Mouse (Mus musculus): ENCODE data around the gene Rab11fip4. TPM values are rescaled to one million over a fixed set of nuclear protein-coding genes. Genes with fewer than 3 reads are reported as not detected.
A peak's percentile ranks its signal among the peaks of the same experiment; 100 is the strongest.

The Rab11fip4 gene
- total RNA-seq (2014; fragmentation: Nextera tagmentation): 1.9 and 2.6 TPM in 2 replicates
- 1.9 and 4.7 TPM in 2 replicates for total RNA-seq (2017)

GRCm38 (mm10) chr11:79590664-79591590, at the start of gene Rab11fip4:
TSS of gene Rab11fip4 (plus strand) at chr11:79591212.
- ATAC-seq (replicated peaks; ENCODE audit: poor library complexity, severe bottlenecking): peak; percentile 21

- no peak for ATAC-seq (replicated peaks; ENCODE audit: poor library complexity, severe bottlenecking)
These were observed 38.4 kb upstream of the Rab11fip4 start for GRCm38 (mm10) chr11:79552622-79553021.

- no peak for ATAC-seq (replicated peaks; ENCODE audit: poor library complexity, severe bottlenecking)
These were observed 30.5 kb upstream of the Rab11fip4 start for GRCm38 (mm10) chr11:79560536-79560935.

GRCm38 (mm10) chr11:79563493-79563892, 27.5 kb upstream of the Rab11fip4 start:
- no peak for ATAC-seq (replicated peaks; ENCODE audit: poor library complexity, severe bottlenecking)

GRCm38 (mm10) chr11:79566947-79567346, 24.1 kb upstream of the Rab11fip4 start:
- no peak for ATAC-seq (replicated peaks; ENCODE audit: poor library complexity, severe bottlenecking)

- no peak for ATAC-seq (replicated peaks; ENCODE audit: poor library complexity, severe bottlenecking)
These were observed 22.7 kb upstream of the Rab11fip4 start for GRCm38 (mm10) chr11:79568197-79568911.

- peak; percentile 60 for ATAC-seq (replicated peaks; ENCODE audit: poor library complexity, severe bottlenecking)
These were observed 20.7 kb upstream of the Rab11fip4 start for GRCm38 (mm10) chr11:79570319-79570718.

GRCm38 (mm10) chr11:79573836-79574235, 17.2 kb upstream of the Rab11fip4 start:
- ATAC-seq (replicated peaks; ENCODE audit: poor library complexity, severe bottlenecking): peak; percentile 57

- ATAC-seq (replicated peaks; ENCODE audit: poor library complexity, severe bottlenecking): no peak
These were observed 15.5 kb upstream of the Rab11fip4 start for GRCm38 (mm10) chr11:79575383-79576073.

GRCm38 (mm10) chr11:79577741-79578140, 13.3 kb upstream of the Rab11fip4 start:
- ATAC-seq (replicated peaks; ENCODE audit: poor library complexity, severe bottlenecking): peak; percentile 86

GRCm38 (mm10) chr11:79580660-79581059, 10.4 kb upstream of the Rab11fip4 start:
- no peak for ATAC-seq (replicated peaks; ENCODE audit: poor library complexity, severe bottlenecking)

GRCm38 (mm10) chr11:79581257-79581656, 9.8 kb upstream of the Rab11fip4 start:
- ATAC-seq (replicated peaks; ENCODE audit: poor library complexity, severe bottlenecking): no peak

- peak; percentile 58 for ATAC-seq (replicated peaks; ENCODE audit: poor library complexity, severe bottlenecking)
These were observed 6.8 kb upstream of the Rab11fip4 start for GRCm38 (mm10) chr11:79584191-79584590.

- peak; percentile 26; the same call in 1 of the 2 replicates for ATAC-seq (replicated peaks; ENCODE audit: poor library complexity, severe bottlenecking)
These were observed 1.5 kb upstream of the Rab11fip4 start for GRCm38 (mm10) chr11:79589317-79590075.

GRCm38 (mm10) chr11:79591591-79591975, 571 bp downstream of the Rab11fip4 start:
- ATAC-seq (replicated peaks; ENCODE audit: poor library complexity, severe bottlenecking): no peak

GRCm38 (mm10) chr11:79593495-79593894, 2.5 kb downstream of the Rab11fip4 start:
- ATAC-seq (replicated peaks; ENCODE audit: poor library complexity, severe bottlenecking): 0 out of 2 replicates have a peak, but pooled peaks have one; percentile 33

- no peak for ATAC-seq (replicated peaks; ENCODE audit: poor library complexity, severe bottlenecking)
These were observed 19.4 kb downstream of the Rab11fip4 start for GRCm38 (mm10) chr11:79610454-79610853.

- ATAC-seq (replicated peaks; ENCODE audit: poor library complexity, severe bottlenecking): peak; percentile 82
These were observed 20.1 kb downstream of the Rab11fip4 start for GRCm38 (mm10) chr11:79611011-79611666.

- no peak for ATAC-seq (replicated peaks; ENCODE audit: poor library complexity, severe bottlenecking)
These were observed 21.1 kb downstream of the Rab11fip4 start for GRCm38 (mm10) chr11:79612046-79612600.

All from granulocyte monocyte progenitor cell, adult 5-6 weeks (primary cell).